10 mouse cellular contexts compared by ENCODE assay signal in the genomic region with DNA sequence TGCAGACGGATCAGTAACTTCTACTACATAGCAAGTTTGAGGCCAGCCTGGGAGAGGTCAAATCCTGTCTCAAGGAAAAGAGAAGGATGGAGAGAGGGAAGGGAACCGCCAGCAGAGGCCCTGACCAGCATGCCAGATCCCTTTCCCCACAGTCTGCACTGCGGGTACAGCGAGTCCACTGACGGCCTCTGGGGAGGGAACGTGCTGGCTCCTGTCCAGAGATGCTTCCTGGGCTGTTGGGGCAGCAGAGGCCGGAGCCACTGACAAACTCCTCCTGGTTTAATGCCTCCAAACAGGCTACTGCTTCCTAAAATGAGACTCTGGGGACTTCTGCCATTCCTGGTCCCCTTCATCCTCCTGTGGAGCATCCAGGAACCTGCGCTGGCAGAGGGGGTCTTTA. TPM values are rescaled to one million over a fixed set of nuclear protein-coding genes. Genes with fewer than 3 reads are reported as not detected.
DNase-seq lines count a peak whose midpoint lies in the region.
"Not testable (repeated sequence)": the region's sequence is repeated elsewhere in the genome, so short reads cannot be mapped to it uniquely, and the experiment has no call there.
"Had no signal": no experiment of that assay in that cellular context is flagged by ENCODE, and none has a peak within 500 bp of the region (broad histone marks: within the 10 kb centered on the region; RNA-seq: fewer than 3 reads in every experiment).

A gene (plus strand): TSS at position 52 of the 400 bp plus-strand sequence.
A gene (minus strand): TSS at position 156 of the 400 bp plus-strand sequence.

- intact Hi-C loops in gastrocnemius, postnatal 14 days (cut with DNase I; ENCODE audit: low total_unique reads), result not testable (repeated sequence)

- peak; percentile 78 for DNase-seq in adrenal gland, postnatal 14 days
- peak; percentile 31 for DNase-seq in gastrocnemius, postnatal 14 days
- DNase-seq in heart, adult 9 months (ENCODE audit: low spot score in 2 of 2), result peak; percentile 14 to 47
- DNase-seq in kidney, adult 18-20 months, result peak; percentile 35
- peak; percentile 65 to 71 for DNase-seq in kidney, postnatal 4 days
- peak; percentile 68 for DNase-seq in lung, postnatal 25 days (ENCODE audit: low spot score)
- peak; percentile 31 to 52 for DNase-seq in right cerebral cortex, postnatal 10 days (ENCODE audit: low spot score in 2 of 2)

RNA-seq across cellular contexts. Expression of the first gene that starts in this region (rescaled TPM):
- total RNA-seq in adrenal gland, postnatal 14 days (2021), result not detected in 2 replicates
- total RNA-seq in gastrocnemius, postnatal 14 days (2021), result not detected
- total RNA-seq: adrenal gland, postnatal 4 days; layer of hippocampus, postnatal 36 days; left cerebral cortex, postnatal 25 days had no signal

RNA-seq across cellular contexts. Expression of the second gene that starts in this region (rescaled TPM):
- 0.23 TPM in 1 of 2 replicates, not detected in the other for total RNA-seq in adrenal gland, postnatal 14 days (2021)
- not detected for total RNA-seq in gastrocnemius, postnatal 14 days (2021)
- total RNA-seq: layer of hippocampus, postnatal 36 days; left cerebral cortex, postnatal 25 days had no signal

Comparison
In these comparisons a context has a peak if more than half of its experiments do, and no peak if none do; other contexts are left out.
1. Peak in every context shown above with its lines: DNase-seq.
2. Peak in DNase-seq in adrenal gland, postnatal 14 days; RNA of the genes that start here not detected or under 1 TPM.
3. Peak in DNase-seq in gastrocnemius, postnatal 14 days; RNA of the genes that start here not detected or under 1 TPM.